Mouse (Mus musculus) megakaryocyte-erythroid progenitor cell, adult 5-6 weeks (primary cell): Measurements from ENCODE around the gene Elp4. TPM values are rescaled to one million over a fixed set of nuclear protein-coding genes. Genes with fewer than 3 reads are reported as not detected.

ENCODE experiments used
- ATAC-seq: replicated peaks from 2 replicates; pipeline ENCODE4 v1.8.0; 2016; ENCODE audit warnings: mild to moderate bottlenecking, inconsistent platforms; ENCODE audit not compliant: severe bottlenecking, poor library complexity, low FRiP score, low TSS enrichment
- total RNA-seq, 2 experiments: library from RNA; stranded (forward) in 1 of 2; stranded (reverse) in 1 of 2; fragments of 200-1000, 215-1000 nt in 1 of 2; fragments of >200 nt in 1 of 2; fragmentation: Nextera tagmentation in 1 of 2; gene quantifications; 2 replicates each; pipeline ENCODE4 v1.2.3; 2014 to 2017

Gene Elp4
- total RNA-seq, 2 experiments from 2014 or later = 21.5 to 30.3 TPM

GRCm38 (mm10) chr2:105753512-105753911 is 150.9 kb downstream of the Elp4 start:
- no peak for ATAC-seq

GRCm38 (mm10) chr2:105749111-105749510 is 155.3 kb downstream of the Elp4 start:
- no peak for ATAC-seq

- no peak for ATAC-seq
Observed at GRCm38 (mm10) chr2:105746896-105747295, 157.5 kb downstream of the Elp4 start.

- ATAC-seq = no peak
Observed at GRCm38 (mm10) chr2:105736166-105736565, 168.2 kb downstream of the Elp4 start.

- no peak for ATAC-seq
Observed at GRCm38 (mm10) chr2:105730704-105731103, 173.7 kb downstream of the Elp4 start.

- ATAC-seq = no peak
Observed at GRCm38 (mm10) chr2:105726657-105727056, 177.7 kb downstream of the Elp4 start.

GRCm38 (mm10) chr2:105715409-105716115 is 188.8 kb downstream of the Elp4 start:
- no peak for ATAC-seq

GRCm38 (mm10) chr2:105710511-105710910 is 193.9 kb downstream of the Elp4 start:
- no peak for ATAC-seq

- ATAC-seq = peak; percentile 78
Observed at GRCm38 (mm10) chr2:105709126-105709525, 195.2 kb downstream of the Elp4 start.

- ATAC-seq = no peak
Observed at GRCm38 (mm10) chr2:105705320-105705719, 199.0 kb downstream of the Elp4 start.

GRCm38 (mm10) chr2:105702586-105702985 is 201.8 kb downstream of the Elp4 start:
- ATAC-seq = no peak

GRCm38 (mm10) chr2:105701781-105702180 is 202.6 kb downstream of the Elp4 start:
- no peak for ATAC-seq

- no peak for ATAC-seq
Observed at GRCm38 (mm10) chr2:105698631-105699030, 205.7 kb downstream of the Elp4 start.

- ATAC-seq = no peak
Observed at GRCm38 (mm10) chr2:105697741-105698140, 206.6 kb downstream of the Elp4 start.

- no peak for ATAC-seq
Observed at GRCm38 (mm10) chr2:105691296-105691695, 213.1 kb downstream of the Elp4 start.

- ATAC-seq = no peak
Observed at GRCm38 (mm10) chr2:105689771-105690639, 214.4 kb downstream of the Elp4 start.

- ATAC-seq = no peak
Observed at GRCm38 (mm10) chr2:105689304-105689770, 215.0 kb downstream of the Elp4 start.

- ATAC-seq = no peak
Observed at GRCm38 (mm10) chr2:105688436-105689303, 215.7 kb downstream of the Elp4 start.

- ATAC-seq = 0 out of 2 replicates have a peak, but pooled peaks have one; percentile 18
Observed at GRCm38 (mm10) chr2:105688011-105688410, 216.4 kb downstream of the Elp4 start.
